Mouse (Mus musculus): Measurements from ENCODE around the gene Eri2. TPM values are rescaled to one million over a fixed set of nuclear protein-coding genes. Genes with fewer than 3 reads are reported as not detected.

The Eri2 gene
- polyA plus RNA-seq, 1 experiment: 3.1 TPM

GRCm38 (mm10) chr7:119800488-119800887, 6.6 kb upstream of the Eri2 start:
- Histone ChIP-seq H3K4me3 (ENCODE audit: control insufficient read depth, low read depth, low read length) (no peak overlapping the region), H3K27ac (ENCODE audit: control insufficient read depth, insufficient read depth, low read depth, low read length) (no peak overlapping the region), H3K27me3 (ENCODE audit: control insufficient read depth, insufficient read depth, low read length) (no peaks in the 10 kb centered on the region), H3K4me1 (ENCODE audit: control insufficient read depth, insufficient read depth, low read length) (no peaks in the 10 kb centered on the region), H3K36me3 (ENCODE audit: control insufficient read depth, insufficient read depth, low read length) (peaks cover 1% of the 10 kb centered on the region; the same call in 1 of the 2 replicates)
- TF ChIP-seq CTCF (IDR thresholded peaks at IDR 0.05; ENCODE audit: control insufficient read depth, insufficient read depth, insufficient replicate concordance, low read depth, low read length) (no peak), POLR2A (IDR thresholded peaks at IDR 0.05; ENCODE audit: control insufficient read depth, low read depth, low read length) (no peak)

- Histone ChIP-seq H3K36me3 (ENCODE audit: control insufficient read depth, insufficient read depth, low read length) (peaks cover 2% of the 10 kb centered on the region; the same call in 1 of the 2 replicates), H3K4me1 (ENCODE audit: control insufficient read depth, insufficient read depth, low read length) (0 out of 2 replicates have a peak, but pooled peaks cover 3% of the 10 kb centered on the region), H3K27me3 (ENCODE audit: control insufficient read depth, insufficient read depth, low read length) (no peaks in the 10 kb centered on the region), H3K4me3 (ENCODE audit: control insufficient read depth, low read depth, low read length) (peak overlapping the region; percentile 13; the same call in 1 of the 2 replicates), H3K27ac (ENCODE audit: control insufficient read depth, insufficient read depth, low read depth, low read length) (no peak overlapping the region)
- no peak for TF ChIP-seq CTCF (IDR thresholded peaks at IDR 0.05; ENCODE audit: control insufficient read depth, insufficient read depth, insufficient replicate concordance, low read depth, low read length)
- TF ChIP-seq POLR2A (IDR thresholded peaks at IDR 0.05; ENCODE audit: control insufficient read depth, low read depth, low read length): no peak
These were observed 1.5 kb upstream of the Eri2 start for GRCm38 (mm10) chr7:119795311-119795710.

DNA sequence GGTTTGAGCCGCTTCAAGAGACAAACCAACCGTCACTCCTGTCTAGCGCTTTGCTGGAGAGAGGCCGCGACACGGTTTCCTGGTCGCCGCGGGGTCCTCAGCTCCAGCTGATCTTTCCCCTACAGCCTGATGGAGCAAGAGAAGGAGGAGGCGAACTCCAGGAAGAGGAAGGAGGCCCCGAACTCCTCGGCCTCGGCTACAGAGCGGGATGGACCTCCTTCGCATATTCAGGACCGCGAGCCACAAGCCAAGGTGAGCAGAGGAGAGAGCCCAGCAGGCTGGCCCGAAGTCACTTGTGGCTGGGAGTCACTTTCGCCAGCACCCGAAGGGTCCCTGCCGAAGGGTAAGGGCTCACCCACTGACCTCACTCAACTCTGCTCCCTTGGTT, 387 bp upstream of the Eri2 start:
- Histone ChIP-seq H3K27me3 (ENCODE audit: control insufficient read depth, insufficient read depth, low read length) (no peaks in the 10 kb centered on the region), H3K4me1 (ENCODE audit: control insufficient read depth, insufficient read depth, low read length) (0 out of 2 replicates have a peak, but pooled peaks cover 3% of the 10 kb centered on the region)
- TF ChIP-seq POLR2A (IDR thresholded peaks at IDR 0.05; ENCODE audit: control insufficient read depth, low read depth, low read length) (peak; percentile 35; the same call in 1 of the 2 replicates), CTCF (IDR thresholded peaks at IDR 0.05; ENCODE audit: control insufficient read depth, insufficient read depth, insufficient replicate concordance, low read depth, low read length) (no peak)

GRCm38 (mm10) chr7:119789024-119789423, 4.8 kb downstream of the Eri2 start:
- Histone ChIP-seq H3K4me1 (ENCODE audit: control insufficient read depth, insufficient read depth, low read length) (0 out of 2 replicates have a peak, but pooled peaks cover 3% of the 10 kb centered on the region), H3K36me3 (ENCODE audit: control insufficient read depth, insufficient read depth, low read length) (peaks cover 7% of the 10 kb centered on the region), H3K27me3 (ENCODE audit: control insufficient read depth, insufficient read depth, low read length) (no peaks in the 10 kb centered on the region), H3K27ac (ENCODE audit: control insufficient read depth, insufficient read depth, low read depth, low read length) (no peak overlapping the region), H3K4me3 (ENCODE audit: control insufficient read depth, low read depth, low read length) (no peak overlapping the region)
- TF ChIP-seq POLR2A (IDR thresholded peaks at IDR 0.05; ENCODE audit: control insufficient read depth, low read depth, low read length) (no peak), CTCF (IDR thresholded peaks at IDR 0.05; ENCODE audit: control insufficient read depth, insufficient read depth, insufficient replicate concordance, low read depth, low read length) (no peak)

More for the DNA sequence above, 387 bp upstream of the Eri2 start:
- Histone ChIP-seq H3K4me3 (ENCODE audit: control insufficient read depth, low read depth, low read length) (peak overlapping the region; percentile 98), H3K27ac (ENCODE audit: control insufficient read depth, insufficient read depth, low read depth, low read length) (peak overlapping the region; percentile 98), H3K36me3 (ENCODE audit: control insufficient read depth, insufficient read depth, low read length) (peaks cover 2% of the 10 kb centered on the region; the same call in 1 of the 2 replicates)

GRCm38 (mm10) chr7:119784908-119785307, 8.9 kb downstream of the Eri2 start:
- H3K27me3 ChIP-seq (ENCODE audit: control insufficient read depth, insufficient read depth, low read length): no peaks in the 10 kb centered on the region
- peaks cover 5% of the 10 kb centered on the region for H3K36me3 ChIP-seq (ENCODE audit: control insufficient read depth, insufficient read depth, low read length)
- no peak overlapping the region for H3K4me3 ChIP-seq (ENCODE audit: control insufficient read depth, low read depth, low read length)
- no peaks in the 10 kb centered on the region; the same call in 1 of the 2 replicates for H3K4me1 ChIP-seq (ENCODE audit: control insufficient read depth, insufficient read depth, low read length)
- TF ChIP-seq CTCF (IDR thresholded peaks at IDR 0.05; ENCODE audit: control insufficient read depth, insufficient read depth, insufficient replicate concordance, low read depth, low read length) (no peak), POLR2A (IDR thresholded peaks at IDR 0.05; ENCODE audit: control insufficient read depth, low read depth, low read length) (no peak)
- no peak overlapping the region for H3K27ac ChIP-seq (ENCODE audit: control insufficient read depth, insufficient read depth, low read depth, low read length)

- H3K27ac ChIP-seq (ENCODE audit: control insufficient read depth, insufficient read depth, low read depth, low read length): no peak overlapping the region; the same call in 1 of the 2 replicates
- H3K27me3 ChIP-seq (ENCODE audit: control insufficient read depth, insufficient read depth, low read length): no peaks in the 10 kb centered on the region
- no peak overlapping the region for H3K4me3 ChIP-seq (ENCODE audit: control insufficient read depth, low read depth, low read length)
- TF ChIP-seq CTCF (IDR thresholded peaks at IDR 0.05; ENCODE audit: control insufficient read depth, insufficient read depth, insufficient replicate concordance, low read depth, low read length) (0 out of 2 replicates have a peak, but pooled peaks have one; percentile 23), POLR2A (IDR thresholded peaks at IDR 0.05; ENCODE audit: control insufficient read depth, low read depth, low read length) (no peak)
- peaks cover 5% of the 10 kb centered on the region for H3K36me3 ChIP-seq (ENCODE audit: control insufficient read depth, insufficient read depth, low read length)
- no peaks in the 10 kb centered on the region; the same call in 1 of the 2 replicates for H3K4me1 ChIP-seq (ENCODE audit: control insufficient read depth, insufficient read depth, low read length)
These were observed 10.4 kb downstream of the Eri2 start for GRCm38 (mm10) chr7:119783453-119783852.

DNA sequence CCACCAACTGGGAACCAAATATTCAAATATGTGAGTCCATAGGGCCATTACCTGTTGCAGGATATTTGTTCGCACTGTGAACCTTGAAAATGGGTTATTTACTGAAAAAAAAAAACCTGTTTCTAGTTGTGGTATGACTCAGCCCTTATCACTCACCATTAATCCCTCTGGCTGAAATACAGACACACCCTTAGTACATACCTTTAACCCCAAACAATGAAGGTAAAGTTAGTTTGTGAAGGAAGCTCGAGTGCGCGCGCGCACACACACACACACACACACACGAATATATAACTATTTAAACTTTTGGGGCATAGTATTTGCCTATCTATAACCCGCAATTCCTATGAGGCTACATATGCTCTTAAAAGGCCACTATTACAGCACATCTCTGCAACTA, 24.0 kb downstream of the Eri2 start:
- no peaks in the 10 kb centered on the region for H3K27me3 ChIP-seq (ENCODE audit: control insufficient read depth, insufficient read depth, low read length)

More for the DNA sequence above, 24.0 kb downstream of the Eri2 start:
- H3K27ac ChIP-seq (ENCODE audit: control insufficient read depth, insufficient read depth, low read depth, low read length): no peak overlapping the region
- no peak overlapping the region for H3K4me3 ChIP-seq (ENCODE audit: control insufficient read depth, low read depth, low read length)
- no peaks in the 10 kb centered on the region for H3K36me3 ChIP-seq (ENCODE audit: control insufficient read depth, insufficient read depth, low read length)
- H3K4me1 ChIP-seq (ENCODE audit: control insufficient read depth, insufficient read depth, low read length): no peaks in the 10 kb centered on the region
- TF ChIP-seq CTCF (IDR thresholded peaks at IDR 0.05; ENCODE audit: control insufficient read depth, insufficient read depth, insufficient replicate concordance, low read depth, low read length) (no peak), POLR2A (IDR thresholded peaks at IDR 0.05; ENCODE audit: control insufficient read depth, low read depth, low read length) (no peak)

Measured in testis, adult 2 months (tissue).